Mouse (Mus musculus): Measurements from ENCODE around the gene Ly6f. TPM values are rescaled to one million over a fixed set of nuclear protein-coding genes. Genes with fewer than 3 reads are reported as not detected.

The Ly6f gene
- polyA plus RNA-seq, 1 experiment from 2014 or later = not detected

Other genes with a start within 250 kb of the Ly6f start
- gene Ly6c1, start 219.6 kb upstream of the Ly6f start, polyA plus RNA-seq (2015; fragmentation: Nextera tagmentation; extraction: Ambion mirVana) = 0.92 and 1.4 TPM in 2 replicates
- gene Ly6c2, start 156.5 kb upstream of the Ly6f start, polyA plus RNA-seq (2015; fragmentation: Nextera tagmentation; extraction: Ambion mirVana) = not detected in 2 replicates
- not detected in 2 replicates for gene Ly6g, start 113.2 kb upstream of the Ly6f start, polyA plus RNA-seq (2015; fragmentation: Nextera tagmentation; extraction: Ambion mirVana)
- not detected in 2 replicates for gene BC025446, start 52.0 kb upstream of the Ly6f start, polyA plus RNA-seq (2015; fragmentation: Nextera tagmentation; extraction: Ambion mirVana)

Data from midbrain, embryonic 13.5 days (tissue).